Mouse (Mus musculus) midbrain, embryonic 14.5 days (tissue): Measurements from ENCODE around the gene Efcab12. TPM values are rescaled to one million over a fixed set of nuclear protein-coding genes. Genes with fewer than 3 reads are reported as not detected.

ENCODE experiments used
- ATAC-seq: fragments of 200-750 bp; cut with Nextera tagmentation; 2 replicates; pipeline ENCODE4 v1.8.0; 2017; ENCODE audit warnings: moderate number of reproducible peaks, moderate library complexity; ENCODE audit not compliant: low FRiP score, low TSS enrichment
- DNase-seq: peaks from one replicate; pipeline ENCODE4 v3.0.0-alpha.2; 2015
- H3K27ac ChIP-seq: fragments of 300-500 bp; sonication (generic); replicated peaks from 2 replicates; pipeline ENCODE4 v1.5.1; 2014; ENCODE audit warnings: mild to moderate bottlenecking, low read depth, low read length, moderate library complexity
- H3K27me3 ChIP-seq: fragments of 300-500 bp; sonication (generic); 2 replicates; pipeline ENCODE4 v1.6.1; 2014; ENCODE audit warnings: low read length, control low read depth, mixed read lengths; ENCODE audit not compliant: control insufficient read depth, insufficient read depth
- H3K36me3 ChIP-seq: fragments of 300-500 bp; sonication (generic); 2 replicates; pipeline ENCODE4 v1.6.1; 2014; ENCODE audit warnings: low read length, control low read depth; ENCODE audit not compliant: control insufficient read depth, insufficient read depth
- H3K4me1 ChIP-seq: fragments of 300-500 bp; sonication (generic); 2 replicates; pipeline ENCODE4 v1.6.1; 2014; ENCODE audit warnings: mild to moderate bottlenecking, antibody characterized with exemption, low read length, control low read depth; ENCODE audit not compliant: control insufficient read depth, insufficient read depth
- H3K4me2 ChIP-seq: fragments of 300-500 bp; sonication (generic); 2 replicates; pipeline ENCODE4 v1.6.1; 2014; ENCODE audit warnings: mild to moderate bottlenecking, low read length, moderate library complexity
- H3K4me3 ChIP-seq: fragments of 300-500 bp; sonication (generic); replicated peaks from 2 replicates; pipeline ENCODE4 v1.5.1; 2014; ENCODE audit warnings: low read depth, low read length
- H3K9ac ChIP-seq: fragments of 300-500 bp; sonication (generic); replicated peaks from 2 replicates; pipeline ENCODE4 v1.6.1; 2014; ENCODE audit warnings: mild to moderate bottlenecking, low read length, moderate library complexity
- H3K9me3 ChIP-seq: fragments of 300-500 bp; sonication (generic); 2 replicates; pipeline ENCODE4 v1.6.1; 2016; ENCODE audit warnings: low read length, control low read depth, mixed read lengths; ENCODE audit not compliant: control insufficient read depth
- WGBS: fragments of 180-500 bp; shearing (Covaris S2); extraction: QIAGEN DNeasy Blood & Tissue Kit; methylation state at CpG from one replicate; pipeline ENCODE4 v1.1.7; 2014; 5-methylcytosine and 5-hydroxymethylcytosine counted together
- polyA plus RNA-seq: library from polyadenylated mRNA; unstranded; fragments of >200 nt; fragmentation: Nextera tagmentation; extraction: Ambion mirVana; gene quantifications from 2 replicates; pipeline ENCODE4 v1.2.1, GENCODE M21; 2014

The Efcab12 gene
- polyA plus RNA-seq, 1 experiment from 2014 or later: 2.5 TPM

- H3K4me1 ChIP-seq: peaks cover 4% of the 10 kb centered on the region; the same call in 1 of the 2 replicates
- H3K36me3 ChIP-seq: peaks cover 9% of the 10 kb centered on the region; the same call in 1 of the 2 replicates
- peak; percentile 99 for ATAC-seq
- peak within 1 kb of the TSS; percentile 53 for H3K4me3 ChIP-seq
- DNase-seq: peak; percentile 100
- no peaks in the 10 kb centered on the region for H3K9me3 ChIP-seq
- peak within 1 kb of the TSS; percentile 76 for H3K4me2 ChIP-seq
- H3K27ac ChIP-seq: peak within 1 kb of the TSS; percentile 85
- no peaks in the 10 kb centered on the region for H3K27me3 ChIP-seq
- H3K9ac ChIP-seq: peak within 1 kb of the TSS; percentile 52
- WGBS: under 1% methylated on average over 51 of the region's 51 CpGs
Observed at GRCm38 (mm10) chr6:115853091-115853813, 15.0 kb upstream of the Efcab12 start, which contains the start of the genes Mbd4 and Ift122. TSS of gene Mbd4 (minus strand) at chr6:115853371. TSS of gene Ift122 (plus strand) at chr6:115853470.

- no peak for DNase-seq
- Histone ChIP-seq H3K27me3 (no peaks in the 10 kb centered on the region), H3K9me3 (no peaks in the 10 kb centered on the region), H3K27ac (peak overlapping the region; percentile 45), H3K9ac (peak overlapping the region; percentile 50), H3K4me3 (peak overlapping the region; percentile 53), H3K4me2 (peak overlapping the region; percentile 76), H3K36me3 (peaks cover 9% of the 10 kb centered on the region; the same call in 1 of the 2 replicates), H3K4me1 (peaks cover 4% of the 10 kb centered on the region; the same call in 1 of the 2 replicates)
- no peak for ATAC-seq
- WGBS: 5% methylated on average over 20 of the region's 20 CpGs
Observed at GRCm38 (mm10) chr6:115852446-115853090, 14.4 kb upstream of the Efcab12 start.

- Histone ChIP-seq H3K4me1 (no peaks in the 10 kb centered on the region), H3K4me2 (no peak overlapping the region), H3K9me3 (no peaks in the 10 kb centered on the region), H3K9ac (no peak overlapping the region), H3K27me3 (no peaks in the 10 kb centered on the region), H3K27ac (no peak overlapping the region), H3K4me3 (no peak overlapping the region), H3K36me3 (peaks cover 13% of the 10 kb centered on the region; the same call in 1 of the 2 replicates)
- ATAC-seq: no peak
- WGBS: 96% methylated on average over 10 of the region's 10 CpGs
- no peak for DNase-seq
Observed at GRCm38 (mm10) chr6:115848598-115849304, 10.5 kb upstream of the Efcab12 start.

GRCm38 (mm10) chr6:115846640-115847411, 8.6 kb upstream of the Efcab12 start:
- ATAC-seq (no peak), DNase-seq (peak; percentile 68)
- Histone ChIP-seq H3K27me3 (no peaks in the 10 kb centered on the region), H3K4me2 (no peak overlapping the region), H3K9me3 (no peaks in the 10 kb centered on the region), H3K4me1 (no peaks in the 10 kb centered on the region), H3K9ac (no peak overlapping the region), H3K4me3 (no peak overlapping the region), H3K27ac (no peak overlapping the region), H3K36me3 (peaks cover 28% of the 10 kb centered on the region; the same call in 1 of the 2 replicates)
- 62% methylated on average over 5 of the region's 8 CpGs for WGBS

GRCm38 (mm10) chr6:115845006-115845405, 6.8 kb upstream of the Efcab12 start:
- H3K4me1 ChIP-seq: no peaks in the 10 kb centered on the region
- H3K9me3 ChIP-seq: no peaks in the 10 kb centered on the region
- DNase-seq: no peak
- H3K27me3 ChIP-seq: no peaks in the 10 kb centered on the region
- ATAC-seq: no peak
- H3K9ac ChIP-seq: no peak overlapping the region
- WGBS: 93% methylated on average over 4 of the region's 4 CpGs
- H3K36me3 ChIP-seq: peaks cover 25% of the 10 kb centered on the region; the same call in 1 of the 2 replicates
- H3K4me2 ChIP-seq: no peak overlapping the region
- no peak overlapping the region for H3K4me3 ChIP-seq
- no peak overlapping the region for H3K27ac ChIP-seq

GRCm38 (mm10) chr6:115838745-115839144, 533 bp upstream of the Efcab12 start:
- peaks cover 14% of the 10 kb centered on the region; the same call in 1 of the 2 replicates for H3K36me3 ChIP-seq
- peak overlapping the region; percentile 33 for H3K4me3 ChIP-seq
- no peak overlapping the region for H3K27ac ChIP-seq
- WGBS: 65% methylated on average over 5 of the region's 5 CpGs
- peak overlapping the region; percentile 68 for H3K4me2 ChIP-seq
- H3K9ac ChIP-seq: 0 out of 2 replicates have a peak overlapping the region, but pooled peaks have one; percentile 9
- peaks cover 7% of the 10 kb centered on the region; the same call in 1 of the 2 replicates for H3K4me1 ChIP-seq
- no peaks in the 10 kb centered on the region for H3K9me3 ChIP-seq
- ATAC-seq (no peak), DNase-seq (no peak)
- no peaks in the 10 kb centered on the region for H3K27me3 ChIP-seq

GRCm38 (mm10) chr6:115833861-115834260, 4.4 kb downstream of the Efcab12 start:
- no peak for DNase-seq
- Histone ChIP-seq H3K9ac (no peak overlapping the region), H3K4me3 (no peak overlapping the region), H3K27ac (no peak overlapping the region), H3K9me3 (no peaks in the 10 kb centered on the region), H3K36me3 (no peaks in the 10 kb centered on the region), H3K4me2 (no peak overlapping the region), H3K4me1 (peaks cover 7% of the 10 kb centered on the region; the same call in 1 of the 2 replicates), H3K27me3 (no peaks in the 10 kb centered on the region)
- no peak for ATAC-seq
